Mouse (Mus musculus) E14TG2a.4 (cell line): Measurements from ENCODE around the gene Stk39.

ENCODE experiments used
- CTCF ChIP-seq: conservative IDR thresholded peaks from 2 replicates; pipeline ENCODE4 v1.5.1; 2014; ENCODE audit warnings: low read length
- NANOG ChIP-seq: IDR thresholded peaks from 2 replicates; pipeline ENCODE4 v1.6.1; 2014; ENCODE audit warnings: borderline replicate concordance, low read length, mixed read lengths
- POU5F1 ChIP-seq: IDR thresholded peaks from 2 replicates; pipeline ENCODE4 v1.6.1; 2014; ENCODE audit warnings: low read length, borderline replicate concordance

DNA sequence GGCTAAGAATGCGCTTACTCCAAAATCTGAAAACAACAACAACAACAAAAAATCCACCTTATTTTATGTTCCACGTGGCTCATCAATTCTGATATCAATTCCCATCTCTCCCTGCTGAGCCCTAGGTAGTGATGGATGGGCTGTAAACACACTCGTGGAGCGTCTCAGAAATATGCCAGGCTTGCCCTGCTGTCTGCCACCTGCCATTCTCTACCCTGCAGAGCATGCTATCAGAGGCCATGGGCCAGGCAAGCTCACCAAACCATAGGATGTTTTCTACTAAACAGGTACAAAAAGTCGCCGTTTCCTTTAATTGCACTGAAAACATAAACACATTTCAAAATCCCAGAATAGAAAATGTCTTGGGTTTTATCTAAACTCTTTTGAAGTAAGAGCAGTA is 103.0 kb downstream of the Stk39 start:
- TF ChIP-seq CTCF, result no peak
- no peak for TF ChIP-seq NANOG
- TF ChIP-seq POU5F1, result no peak
